Mouse (Mus musculus) megakaryocyte-erythroid progenitor cell, adult 5-6 weeks (primary cell): ENCODE data around the gene Stab1. TPM values are rescaled to one million over a fixed set of nuclear protein-coding genes. Genes with fewer than 3 reads are reported as not detected.

Source experiments
- ATAC-seq: replicated peaks from 2 replicates; pipeline ENCODE4 v1.8.0; 2016; ENCODE audit warnings: mild to moderate bottlenecking, inconsistent platforms; ENCODE audit not compliant: severe bottlenecking, poor library complexity, low FRiP score, low TSS enrichment
- total RNA-seq, 2 experiments: library from RNA; stranded (forward) in 1 of 2; stranded (reverse) in 1 of 2; fragments of 200-1000, 215-1000 nt in 1 of 2; fragments of >200 nt in 1 of 2; fragmentation: Nextera tagmentation in 1 of 2; gene quantifications; 2 replicates each; pipeline ENCODE4 v1.2.3; 2014 to 2017

Stab1 gene
- total RNA-seq, 2 experiments from 2014 or later: 0.20 TPM; not detected in 1

- no peak for ATAC-seq
Measured at GRCm38 (mm10) chr14:31135495-31136410, 32.7 kb downstream of the Stab1 start.

- no peak for ATAC-seq
Measured at GRCm38 (mm10) chr14:31134015-31135000, 34.1 kb downstream of the Stab1 start.

GRCm38 (mm10) chr14:31133023-31133665 lies 35.3 kb downstream of the Stab1 start:
- ATAC-seq: no peak

GRCm38 (mm10) chr14:31132491-31132975 lies 35.9 kb downstream of the Stab1 start:
- no peak for ATAC-seq

- ATAC-seq: peak; percentile 39
Measured at GRCm38 (mm10) chr14:31132031-31132430, 36.4 kb downstream of the Stab1 start.

GRCm38 (mm10) chr14:31131272-31131821 lies 37.1 kb downstream of the Stab1 start:
- ATAC-seq: no peak

- peak; percentile 35; the same call in 1 of the 2 replicates for ATAC-seq
Measured at GRCm38 (mm10) chr14:31130236-31131220, 37.9 kb downstream of the Stab1 start, which contains the start of gene Nt5dc2. Gene Nt5dc2 (plus strand): TSS chr14:31131053.

- no peak for ATAC-seq
Measured at GRCm38 (mm10) chr14:31129326-31130235, 38.9 kb downstream of the Stab1 start.

- peak; percentile 86 for ATAC-seq
Measured at GRCm38 (mm10) chr14:31128826-31129219, 39.6 kb downstream of the Stab1 start, which contains the start of gene Smim4. Gene Smim4 (minus strand): TSS chr14:31128956.

GRCm38 (mm10) chr14:31128101-31128825 lies 40.2 kb downstream of the Stab1 start:
- ATAC-seq: 0 out of 2 replicates have a peak, but pooled peaks have one; percentile 16

- peak; percentile 34 for ATAC-seq
Measured at GRCm38 (mm10) chr14:31126826-31127225, 41.6 kb downstream of the Stab1 start.

GRCm38 (mm10) chr14:31125106-31126075 lies 43.0 kb downstream of the Stab1 start:
- ATAC-seq: no peak

GRCm38 (mm10) chr14:31115522-31115921 lies 52.9 kb downstream of the Stab1 start:
- ATAC-seq: no peak

- peak; percentile 45 for ATAC-seq
Measured at GRCm38 (mm10) chr14:31114011-31114410, 54.4 kb downstream of the Stab1 start.

GRCm38 (mm10) chr14:31112187-31112586 lies 56.3 kb downstream of the Stab1 start:
- ATAC-seq: no peak
